Mouse (Mus musculus): ENCODE data around the gene Ccdc73. TPM values are rescaled to one million over a fixed set of nuclear protein-coding genes. Genes with fewer than 3 reads are reported as not detected.

Gene Ccdc73
- total and polyA plus RNA-seq, 3 experiments = 0.08 to 0.43 TPM; not detected in 1

- Histone ChIP-seq H3K4me3 (ENCODE audit: control insufficient read depth in 1 of 2, insufficient read depth in 1 of 2, low read depth in 2 of 2, low read length in 2 of 2) (no peak overlapping the region), H3K27ac (ENCODE audit: control insufficient read depth, low read depth, low read length) (no peak overlapping the region), H3K4me1 (ENCODE audit: control insufficient read depth in 1 of 2, insufficient read depth in 2 of 2, low read length in 2 of 2) (no peaks in the 10 kb centered on the region), H3K27me3 (ENCODE audit: control insufficient read depth in 1 of 2, insufficient read depth in 2 of 2, low read length in 2 of 2) (peaks cover 8 to 10% of the 10 kb centered on the region in 2 experiments; a peak in 3 of 4 replicates), H3K79me2 (ENCODE audit: control insufficient read depth, insufficient read depth, low read length, poor library complexity) (no peaks in the 10 kb centered on the region), H3K9me3 (replicated peaks; ENCODE audit: insufficient read depth, low read length) (no peaks in the 10 kb centered on the region), H3K36me3 (ENCODE audit: control insufficient read depth in 1 of 2, insufficient read depth in 2 of 2, low read length in 2 of 2) (no peaks in the 10 kb centered on the region), H3K9ac (ENCODE audit: control insufficient read depth, low read depth, low read length, poor library complexity, severe bottlenecking) (no peak overlapping the region)
- TF ChIP-seq GABPA (IDR thresholded peaks at IDR 0.05; ENCODE audit: low read depth, low read length) (no peak), SIN3A (IDR thresholded peaks at IDR 0.05; ENCODE audit: low read length) (no peak), CTCF (IDR thresholded peaks at IDR 0.05 in 2 of 3, conservative IDR thresholded peaks at IDR 0.05 in 1 of 3; ENCODE audit: control insufficient read depth in 1 of 3, insufficient read depth in 1 of 3, low read depth in 2 of 3, low read length in 3 of 3, poor library complexity in 1 of 3, severe bottlenecking in 1 of 3) (no peak), RCOR1 (IDR thresholded peaks at IDR 0.05; ENCODE audit: low read depth, low read length) (no peak), MYB (IDR thresholded peaks at IDR 0.05; ENCODE audit: low read depth, low read length) (no peak), SMC3 (IDR thresholded peaks at IDR 0.05; ENCODE audit: low read depth, low read length) (no peak), NRF1 (IDR thresholded peaks at IDR 0.05; ENCODE audit: insufficient read depth, low read depth, low read length, poor library complexity, severe bottlenecking) (no peak), ETS1 (IDR thresholded peaks at IDR 0.05; ENCODE audit: low read depth, low read length) (no peak), E2F4 (IDR thresholded peaks at IDR 0.05; ENCODE audit: borderline replicate concordance, low read depth, low read length) (no peak), MAZ (IDR thresholded peaks at IDR 0.05; ENCODE audit: low read depth, low read length) (no peak), ZMIZ1 (IDR thresholded peaks at IDR 0.05; ENCODE audit: low read depth, low read length) (no peak), EP300 (IDR thresholded peaks at IDR 0.05; ENCODE audit: low read depth in 1 of 2, low read length in 2 of 2) (no peak), CHD1 (IDR thresholded peaks at IDR 0.05; ENCODE audit: low read depth, low read length) (no peak), CHD2 (IDR thresholded peaks at IDR 0.05; ENCODE audit: low read length) (no peak), RAD21 (IDR thresholded peaks at IDR 0.05; ENCODE audit: low read depth, low read length) (no peak), USF1 (IDR thresholded peaks at IDR 0.05; ENCODE audit: low read depth, low read length) (no peak), BHLHE40 (IDR thresholded peaks at IDR 0.05; ENCODE audit: borderline replicate concordance, low read depth, low read length) (no peak), TBP (IDR thresholded peaks at IDR 0.05; ENCODE audit: low read depth, low read length) (no peak), UBTF (IDR thresholded peaks at IDR 0.05; ENCODE audit: borderline replicate concordance, insufficient read depth, low read depth, low read length) (no peak)
- DNase-seq (ENCODE audit: low read depth, low spot score) = no peak
These were observed 19.1 kb upstream of the Ccdc73 start for GRCm38 (mm10) chr2:104848235-104849161.

Measured in MEL (cell line).